In the genomic region with DNA sequence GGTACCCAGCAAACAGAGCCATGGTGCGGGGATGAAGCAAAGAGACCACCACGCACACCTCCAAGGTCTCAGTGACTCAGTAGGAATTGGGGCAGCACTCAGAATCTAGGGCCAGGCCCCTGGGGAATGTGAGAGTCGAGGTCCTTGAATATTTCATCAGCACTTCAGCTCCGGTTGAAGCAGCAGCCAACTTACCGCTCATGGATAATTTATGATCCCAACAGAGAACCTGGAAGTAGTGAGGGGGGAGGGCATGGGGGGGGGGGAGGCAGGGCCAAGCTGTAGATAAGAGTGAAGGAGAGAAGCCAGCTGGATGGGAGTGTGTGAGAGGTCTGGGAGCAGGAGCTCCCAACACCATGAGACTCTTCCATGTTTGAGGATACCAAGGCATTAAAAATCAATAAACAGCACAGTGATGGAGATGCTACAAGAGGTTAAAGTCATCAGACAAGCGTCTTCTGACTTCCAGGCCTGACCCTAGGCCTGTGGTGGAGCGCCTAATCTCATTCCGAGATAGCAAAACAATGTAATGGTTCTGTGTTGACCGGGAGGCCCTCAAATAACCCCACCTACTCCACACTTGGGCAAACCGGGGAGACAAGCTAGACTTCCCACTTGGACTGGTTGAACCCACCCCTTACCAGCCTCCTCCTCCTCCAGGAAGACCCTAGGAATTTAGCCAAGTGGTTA, we compare ENCODE assay signal across 14 mouse cellular contexts. TPM values are rescaled to one million over a fixed set of nuclear protein-coding genes. Genes with fewer than 3 reads are reported as not detected.
DNase-seq lines count a peak whose midpoint lies in the region; ATAC-seq and TF ChIP-seq lines count a peak whose summit lies in the region.
"Had no signal": no experiment of that assay in that cellular context is flagged by ENCODE, and none has a peak within 500 bp of the region (broad histone marks: within the 10 kb centered on the region; RNA-seq: fewer than 3 reads in every experiment).

No protein-coding gene starts in this region.

- ATAC-seq in lung, embryonic 15.5 days (ENCODE audit: borderline replicate concordance, extremely low read depth, low FRiP score, low TSS enrichment): peak; percentile 16; the same call in 1 of the 2 replicates
- peak; percentile 36; the same call in 1 of the 2 replicates for ATAC-seq in intestine, embryonic 15.5 days
- no peak for ATAC-seq in stomach, postnatal 0 days (ENCODE audit: low FRiP score, low TSS enrichment)
- ATAC-seq in neural tube, embryonic 15.5 days (ENCODE audit: low FRiP score): no peak
- ATAC-seq: Patski had no signal

- no peak overlapping the region for H3K4me2 ChIP-seq in lung, embryonic 15.5 days
- no peak overlapping the region for H3K4me2 ChIP-seq in intestine, embryonic 15.5 days (replicated peaks)
- H3K4me2 ChIP-seq in stomach, postnatal 0 days (replicated peaks; ENCODE audit: low read depth): no peak overlapping the region
- H3K4me2 ChIP-seq in neural tube, embryonic 15.5 days: no peak overlapping the region

- intact Hi-C loops in heart, adult 2 months (cut with DNase I): no loop called here
- intact Hi-C loops in heart, postnatal 36 days (cut with DNase I): loop anchor here (2.0 kb wide), 1 partner anchor 17 kb away; no protein-coding TSS in a partner anchor

- H3K36me3 ChIP-seq in heart, adult 2 months (ENCODE audit: control insufficient read depth, insufficient read depth, low read length): no peaks in the 10 kb centered on the region
- peaks cover 5% of the 10 kb centered on the region for H3K36me3 ChIP-seq in lung, embryonic 15.5 days
- H3K36me3 ChIP-seq in intestine, embryonic 15.5 days: no peaks in the 10 kb centered on the region
- H3K36me3 ChIP-seq in stomach, postnatal 0 days (ENCODE audit: control insufficient read depth, insufficient read depth, low read length): no peaks in the 10 kb centered on the region; the same call in 1 of the 2 replicates
- H3K36me3 ChIP-seq in neural tube, embryonic 15.5 days: no peaks in the 10 kb centered on the region

- no peak overlapping the region for H3K9ac ChIP-seq in heart, adult 2 months (ENCODE audit: low read depth, low read length)
- no peak overlapping the region for H3K9ac ChIP-seq in lung, embryonic 15.5 days
- H3K9ac ChIP-seq in intestine, embryonic 15.5 days: no peak overlapping the region
- no peak overlapping the region for H3K9ac ChIP-seq in stomach, postnatal 0 days (ENCODE audit: low read length)
- H3K9ac ChIP-seq in neural tube, embryonic 15.5 days (replicated peaks): no peak overlapping the region

- DNase-seq in heart, adult 2 months: peak in 1 of 2 experiments; percentile 35
- no peak for DNase-seq in heart, postnatal 36 days
- DNase-seq in lung, postnatal 14 days: no peak
- peak; percentile 50 for DNase-seq in stomach, postnatal 0 days (ENCODE audit: low spot score)
- DNase-seq: liver; right cerebral cortex, postnatal 25 days had no signal

- peak overlapping the region; percentile 93 for H3K27ac ChIP-seq in heart, adult 2 months
- H3K27ac ChIP-seq in lung, embryonic 15.5 days: peak overlapping the region; percentile 85
- H3K27ac ChIP-seq in intestine, embryonic 15.5 days: peak overlapping the region; percentile 71
- peak overlapping the region; percentile 88 for H3K27ac ChIP-seq in stomach, postnatal 0 days (replicated peaks)
- H3K27ac ChIP-seq in neural tube, embryonic 15.5 days (replicated peaks): no peak overlapping the region
- H3K27ac ChIP-seq: left cerebral cortex, adult 2 months had no signal

- TF ChIP-seq CTCF in heart, adult 2 months (IDR thresholded peaks at IDR 0.05): no peak
- no peak for TF ChIP-seq CTCF in stomach, postnatal 0 days (IDR thresholded peaks at IDR 0.05; ENCODE audit: low read depth)

- TF ChIP-seq POLR2A in heart, adult 2 months (IDR thresholded peaks at IDR 0.05; ENCODE audit: insufficient read depth, low read depth, low read length): no peak

- no peak for TF ChIP-seq EP300 in heart, adult 2 months (IDR thresholded peaks at IDR 0.05; ENCODE audit: insufficient read depth, low read depth, low read length)
- no peak for TF ChIP-seq EP300 in stomach, postnatal 0 days (optimal IDR thresholded peaks at IDR 0.05)

- WGBS in heart, adult 2 months: 37% methylated on average over 10 of the region's 10 CpGs
- WGBS in lung, embryonic 15.5 days: 26% methylated on average over 10 of the region's 10 CpGs
- WGBS in intestine, embryonic 15.5 days: 29% methylated on average over 10 of the region's 10 CpGs
- 36% methylated on average over 10 of the region's 10 CpGs for WGBS in stomach, postnatal 0 days
- 71% methylated on average over 10 of the region's 10 CpGs for WGBS in neural tube, embryonic 15.5 days

- H3K4me3 ChIP-seq in heart, adult 2 months: no peak overlapping the region
- H3K4me3 ChIP-seq in lung, embryonic 15.5 days: no peak overlapping the region
- no peak overlapping the region for H3K4me3 ChIP-seq in intestine, embryonic 15.5 days (replicated peaks)
- H3K4me3 ChIP-seq in stomach, postnatal 0 days (ENCODE audit: low read depth, low read length): no peak overlapping the region
- no peak overlapping the region for H3K4me3 ChIP-seq in neural tube, embryonic 15.5 days (replicated peaks)
- H3K4me3 ChIP-seq: erythroblast, embryonic 14.5 days; left cerebral cortex, adult 2 months had no signal

- H3K9me3 ChIP-seq in lung, embryonic 15.5 days: no peaks in the 10 kb centered on the region
- no peaks in the 10 kb centered on the region for H3K9me3 ChIP-seq in intestine, embryonic 15.5 days
- H3K9me3 ChIP-seq in stomach, postnatal 0 days (ENCODE audit: control insufficient read depth, low read length): no peaks in the 10 kb centered on the region
- H3K9me3 ChIP-seq in neural tube, embryonic 15.5 days (replicated peaks): no peaks in the 10 kb centered on the region

- peaks cover 25% of the 10 kb centered on the region for H3K4me1 ChIP-seq in heart, adult 2 months (ENCODE audit: control insufficient read depth, insufficient read depth, low read length)
- H3K4me1 ChIP-seq in lung, embryonic 15.5 days: peaks cover 39% of the 10 kb centered on the region
- peaks cover 37% of the 10 kb centered on the region for H3K4me1 ChIP-seq in intestine, embryonic 15.5 days (replicated peaks)
- H3K4me1 ChIP-seq in stomach, postnatal 0 days (replicated peaks; ENCODE audit: control insufficient read depth, insufficient read depth): peaks cover 12% of the 10 kb centered on the region; the same call in 1 of the 2 replicates
- no peaks in the 10 kb centered on the region; the same call in 1 of the 2 replicates for H3K4me1 ChIP-seq in neural tube, embryonic 15.5 days

- H3K27me3 ChIP-seq in heart, adult 2 months (ENCODE audit: control insufficient read depth, insufficient read depth, low read length): no peaks in the 10 kb centered on the region
- no peaks in the 10 kb centered on the region for H3K27me3 ChIP-seq in lung, embryonic 15.5 days
- H3K27me3 ChIP-seq in intestine, embryonic 15.5 days (replicated peaks): no peaks in the 10 kb centered on the region
- H3K27me3 ChIP-seq in stomach, postnatal 0 days (ENCODE audit: control insufficient read depth, insufficient read depth, low read length): no peaks in the 10 kb centered on the region
- H3K27me3 ChIP-seq in neural tube, embryonic 15.5 days (replicated peaks): no peaks in the 10 kb centered on the region
- H3K27me3 ChIP-seq: Patski had no signal

- no peaks in the 10 kb centered on the region for H3K79me2 ChIP-seq in heart, adult 2 months (replicated peaks; ENCODE audit: control insufficient read depth, insufficient read depth, low read length)

RNA-seq across cellular contexts. Expression of a gene that starts 6.0 kb away (rescaled TPM):
- total RNA-seq in heart, adult 2 months (2021): 100 to 1,000 TPM; 234 to 237 TPM
- 317 and 318 TPM in 2 replicates for polyA plus RNA-seq in heart, adult 2 months (2012; rRNA removed)
- 100 to 1,000 TPM; 252 to 272 TPM for total RNA-seq in heart, postnatal 36 days (2021)
- polyA plus RNA-seq in lung, embryonic 15.5 days (2015; fragmentation: Nextera tagmentation; extraction: Ambion mirVana): 122 and 136 TPM in 2 replicates
- polyA plus RNA-seq in intestine, embryonic 15.5 days (2015; fragmentation: Nextera tagmentation; extraction: Ambion mirVana): 133 and 139 TPM in 2 replicates
- 234 and 259 TPM in 2 replicates for polyA plus RNA-seq in stomach, postnatal 0 days (2015; fragmentation: Nextera tagmentation; extraction: Ambion mirVana)
- 58.2 and 74.6 TPM in 2 replicates for polyA plus RNA-seq in neural tube, embryonic 15.5 days (2015; fragmentation: Nextera tagmentation; extraction: Ambion mirVana)

RNA-seq across cellular contexts. Expression of a gene that starts 11.0 kb away (rescaled TPM):
- total RNA-seq in heart, adult 2 months (2021): 10 to 100 TPM; 13.4 to 16.8 TPM
- polyA plus RNA-seq in heart, adult 2 months (2012; rRNA removed): 29.7 and 35.6 TPM in 2 replicates
- total RNA-seq in heart, postnatal 36 days (2021): 10 to 100 TPM; 16.3 to 18.2 TPM
- polyA plus RNA-seq in lung, embryonic 15.5 days (2015; fragmentation: Nextera tagmentation; extraction: Ambion mirVana): 71.5 and 73.4 TPM in 2 replicates
- 44.1 and 45.4 TPM in 2 replicates for polyA plus RNA-seq in intestine, embryonic 15.5 days (2015; fragmentation: Nextera tagmentation; extraction: Ambion mirVana)
- polyA plus RNA-seq in stomach, postnatal 0 days (2015; fragmentation: Nextera tagmentation; extraction: Ambion mirVana): 40.6 and 43.2 TPM in 2 replicates
- 24.3 and 24.4 TPM in 2 replicates for polyA plus RNA-seq in neural tube, embryonic 15.5 days (2015; fragmentation: Nextera tagmentation; extraction: Ambion mirVana)
- total RNA-seq: neutrophil, adult 5-6 weeks had no signal
- polyA plus RNA-seq: erythroblast, embryonic 14.5 days had no signal

RNA-seq across cellular contexts. Expression of a gene that starts 11.9 kb away (rescaled TPM):
- total RNA-seq in heart, adult 2 months (2021): 1 to 10 TPM; 7.4 to 7.5 TPM
- 24.8 and 35.6 TPM in 2 replicates for polyA plus RNA-seq in heart, adult 2 months (2012; rRNA removed)
- total RNA-seq in heart, postnatal 36 days (2021): 10 to 100 TPM; 12.9 to 13.4 TPM
- polyA plus RNA-seq in lung, embryonic 15.5 days (2015; fragmentation: Nextera tagmentation; extraction: Ambion mirVana): 142 and 143 TPM in 2 replicates
- polyA plus RNA-seq in intestine, embryonic 15.5 days (2015; fragmentation: Nextera tagmentation; extraction: Ambion mirVana): 84.2 and 86.6 TPM in 2 replicates
- polyA plus RNA-seq in stomach, postnatal 0 days (2015; fragmentation: Nextera tagmentation; extraction: Ambion mirVana): 59.5 and 62.1 TPM in 2 replicates
- polyA plus RNA-seq in neural tube, embryonic 15.5 days (2015; fragmentation: Nextera tagmentation; extraction: Ambion mirVana): 29.8 and 38.9 TPM in 2 replicates
- total RNA-seq: neutrophil, adult 5-6 weeks had no signal

RNA-seq across cellular contexts. Expression of a gene that starts 38.0 kb away (rescaled TPM):
- total RNA-seq in heart, adult 2 months (2021): 10 to 100 TPM; 23.5 to 24.1 TPM
- polyA plus RNA-seq in heart, adult 2 months (2012; rRNA removed): 44.0 and 63.3 TPM in 2 replicates
- total RNA-seq in heart, postnatal 36 days (2021): 10 to 100 TPM; 29.7 to 29.8 TPM
- polyA plus RNA-seq in lung, embryonic 15.5 days (2015; fragmentation: Nextera tagmentation; extraction: Ambion mirVana): 129 and 133 TPM in 2 replicates
- polyA plus RNA-seq in intestine, embryonic 15.5 days (2015; fragmentation: Nextera tagmentation; extraction: Ambion mirVana): 94.2 and 100 TPM in 2 replicates
- polyA plus RNA-seq in stomach, postnatal 0 days (2015; fragmentation: Nextera tagmentation; extraction: Ambion mirVana): 69.6 and 70.7 TPM in 2 replicates
- 118 and 121 TPM in 2 replicates for polyA plus RNA-seq in neural tube, embryonic 15.5 days (2015; fragmentation: Nextera tagmentation; extraction: Ambion mirVana)

RNA-seq across cellular contexts. Expression of a gene that starts 38.1 kb away (rescaled TPM):
- total RNA-seq in heart, adult 2 months (2021): 1 to 10 TPM in 1 of 2 experiments, under 1 TPM in 1; 0.50 to 1.0 TPM
- polyA plus RNA-seq in heart, adult 2 months (2012; rRNA removed): 0.86 and 1.8 TPM in 2 replicates
- total RNA-seq in heart, postnatal 36 days (2021): under 1 TPM; 0.86 to 0.92 TPM
- 0.56 and 0.88 TPM in 2 replicates for polyA plus RNA-seq in lung, embryonic 15.5 days (2015; fragmentation: Nextera tagmentation; extraction: Ambion mirVana)
- polyA plus RNA-seq in intestine, embryonic 15.5 days (2015; fragmentation: Nextera tagmentation; extraction: Ambion mirVana): 0.35 and 0.47 TPM in 2 replicates
- polyA plus RNA-seq in stomach, postnatal 0 days (2015; fragmentation: Nextera tagmentation; extraction: Ambion mirVana): 0.16 and 0.22 TPM in 2 replicates
- 0.83 and 0.84 TPM in 2 replicates for polyA plus RNA-seq in neural tube, embryonic 15.5 days (2015; fragmentation: Nextera tagmentation; extraction: Ambion mirVana)
- total RNA-seq: monocyte, adult 5-6 weeks had no signal
- polyA plus RNA-seq: erythroblast, embryonic 14.5 days had no signal

Comparison
In these comparisons a context has a peak if more than half of its experiments do, and no peak if none do; other contexts are left out.
1. ATAC-seq: peak in lung, embryonic 15.5 days (single experiment) and intestine, embryonic 15.5 days (single experiment); none in stomach, postnatal 0 days (single experiment) and neural tube, embryonic 15.5 days (single experiment).